Mouse (Mus musculus) liver, embryonic 14.5 days (tissue): ENCODE data around the gene Cd9.

ENCODE experiments used
- CTCF ChIP-seq: IDR thresholded peaks from 2 replicates; pipeline ENCODE4 v1.5.1; 2016; ENCODE audit warnings: antibody characterized with exemption, low read depth, control low read depth
- EP300 ChIP-seq: IDR thresholded peaks from 2 replicates; pipeline ENCODE4 v1.6.1; 2016; ENCODE audit warnings: antibody characterized with exemption, low read depth

- TF ChIP-seq EP300 (no peak), CTCF (no peak)
Observed at GRCm38 (mm10) chr6:125481667-125482390, 12.8 kb downstream of the Cd9 start.
